Mouse (Mus musculus) embryonic fibroblast, embryonic 13.5 days (primary cell): ENCODE measurements at regions not wholly inside any gene's neighbourhood (a gene's known extent, or its start where the extent isn't known, plus 50 kb on each side); places are given as distances from the start of the nearest gene placed in this dataset.

Source experiments
- CTCF ChIP-seq: IDR thresholded peaks from 2 replicates; pipeline ENCODE4 v1.5.1; 2011; ENCODE audit warnings: mild to moderate bottlenecking, control low read depth, low read length, moderate library complexity, borderline replicate concordance; ENCODE audit not compliant: insufficient read depth
- POLR2A ChIP-seq: IDR thresholded peaks from 2 replicates; pipeline ENCODE4 v1.6.1; 2011; ENCODE audit warnings: low read depth, mild to moderate bottlenecking, control low read depth, low read length, moderate library complexity

GRCm38 (mm10) chr16:50798095-50798494 is 207.1 kb upstream of the Ccdc54 start:
- TF ChIP-seq CTCF (no peak), POLR2A (no peak)
